Mouse (Mus musculus) yolk sac, embryonic 10.5 days (tissue): ENCODE measurements around the gene Pwwp2b.
A peak's percentile ranks its signal among the peaks of the same experiment; 100 is the strongest.

Experiments
- DNase-seq: peaks from one replicate; pipeline ENCODE4 v3.0.0-alpha.2; 2017; ENCODE audit warnings: low spot score

Gene Pwwp2b

DNA sequence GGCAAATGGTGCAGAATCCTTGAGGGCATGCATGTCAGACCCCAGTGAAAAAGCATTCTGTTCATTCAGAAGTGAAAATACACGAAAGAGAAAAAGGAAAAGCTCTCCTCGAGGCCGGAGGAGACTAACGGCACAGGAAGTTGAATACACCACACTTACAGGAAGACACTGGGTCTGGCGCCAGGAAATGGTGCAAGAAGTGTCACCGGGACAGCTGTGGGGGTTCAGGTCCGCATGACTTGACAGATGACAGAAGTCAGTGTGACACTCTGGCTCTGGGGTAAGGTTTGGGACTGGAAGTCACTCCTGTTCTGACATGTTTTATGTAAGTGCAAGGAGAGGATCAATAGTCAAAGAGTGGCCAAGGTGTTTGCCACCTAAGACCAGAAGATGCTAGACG is 23.6 kb upstream of the Pwwp2b start:
- DNase-seq: no peak

DNA sequence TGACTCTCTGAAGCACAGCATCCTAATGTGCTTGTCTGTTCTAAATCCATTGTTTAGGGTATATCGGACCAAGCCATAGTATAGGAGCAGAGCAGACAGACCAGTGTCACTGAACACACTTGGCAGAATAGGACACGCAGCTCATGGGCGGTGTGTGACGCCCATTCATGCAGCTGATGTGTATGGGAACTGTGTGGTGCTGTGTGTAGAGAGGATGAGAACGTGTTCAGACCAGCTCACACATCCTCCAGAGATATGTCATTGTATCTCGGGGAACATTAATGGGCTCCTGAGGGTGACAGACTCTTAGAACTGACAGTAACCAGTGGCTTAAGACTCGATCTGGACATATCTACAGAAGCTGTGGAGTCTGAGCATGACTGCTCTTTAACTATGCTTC is 21.9 kb upstream of the Pwwp2b start:
- no peak for DNase-seq

DNA sequence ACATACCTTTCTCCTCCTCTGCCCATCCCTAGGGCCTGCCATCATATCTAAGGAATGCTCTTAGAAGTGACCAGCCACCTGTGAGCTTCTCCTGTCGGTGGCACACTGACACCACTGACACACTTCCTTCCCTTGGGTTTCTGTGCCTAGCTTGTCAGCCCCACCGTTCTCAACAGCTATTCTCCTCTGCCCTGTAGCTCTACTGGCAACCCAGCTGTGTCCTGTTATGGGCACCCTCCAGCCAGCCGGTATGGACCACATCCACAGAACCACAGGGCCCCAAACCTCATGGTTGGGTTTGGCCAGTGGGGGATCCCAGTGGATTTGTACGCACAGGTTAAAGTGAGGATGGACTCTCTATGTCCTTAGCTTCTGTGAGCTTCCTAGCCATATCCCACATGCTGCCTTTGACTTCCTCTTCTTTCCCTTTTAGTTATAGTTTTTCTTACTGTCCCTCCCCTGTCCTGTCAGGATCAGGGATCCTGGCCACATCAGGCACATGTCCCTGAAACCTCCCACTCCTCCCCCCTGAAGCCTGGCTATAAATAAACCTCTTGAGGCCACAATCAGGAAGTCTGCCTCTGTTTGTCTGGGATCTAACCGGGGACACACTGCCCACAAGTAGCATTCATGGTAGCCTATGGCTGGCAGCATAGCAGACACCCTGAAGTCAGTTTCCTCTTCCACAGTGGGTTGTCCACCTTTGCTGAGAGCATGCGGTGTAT is 19.7 kb upstream of the Pwwp2b start:
- DNase-seq: no peak

DNA sequence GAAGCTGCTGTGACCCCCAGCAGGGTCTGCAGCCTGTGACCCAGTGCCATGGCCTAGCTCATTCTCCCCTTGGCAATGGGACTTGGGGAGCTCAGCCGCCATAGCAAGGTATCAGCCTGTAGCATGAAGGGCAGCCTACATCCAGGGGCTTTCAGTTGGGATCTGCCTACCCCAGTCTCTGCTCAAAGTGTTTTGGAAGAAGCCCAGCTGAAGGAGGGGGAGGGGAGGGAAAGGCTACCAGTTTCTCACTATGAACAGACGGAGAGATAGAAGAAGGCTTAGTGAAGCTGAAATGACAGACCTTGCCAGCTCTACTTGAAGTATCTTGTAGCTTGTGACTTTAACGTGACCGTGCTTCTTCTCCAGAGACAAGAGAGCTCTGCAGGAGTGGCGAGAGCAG is 18.4 kb upstream of the Pwwp2b start:
- no peak for DNase-seq

DNA sequence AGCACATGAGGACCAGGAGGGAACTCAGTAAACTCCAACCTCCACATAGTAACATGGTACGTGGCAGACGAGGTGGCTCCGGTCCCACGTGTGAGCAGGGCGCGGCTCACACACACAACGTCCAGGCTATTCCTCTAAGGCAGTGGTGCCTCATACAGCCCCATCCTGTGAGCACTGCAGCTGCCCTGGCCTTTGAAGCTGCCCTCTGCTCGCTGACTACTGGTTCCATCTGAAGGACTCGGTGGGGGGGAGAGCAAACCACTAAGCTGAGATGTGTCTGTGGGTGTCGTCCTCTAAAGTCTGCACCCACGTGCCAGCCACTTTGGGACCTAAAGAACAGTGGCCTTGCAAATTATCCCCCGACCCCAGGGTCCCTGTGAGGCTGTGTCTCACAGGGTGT is 18.0 kb upstream of the Pwwp2b start:
- no peak for DNase-seq

DNA sequence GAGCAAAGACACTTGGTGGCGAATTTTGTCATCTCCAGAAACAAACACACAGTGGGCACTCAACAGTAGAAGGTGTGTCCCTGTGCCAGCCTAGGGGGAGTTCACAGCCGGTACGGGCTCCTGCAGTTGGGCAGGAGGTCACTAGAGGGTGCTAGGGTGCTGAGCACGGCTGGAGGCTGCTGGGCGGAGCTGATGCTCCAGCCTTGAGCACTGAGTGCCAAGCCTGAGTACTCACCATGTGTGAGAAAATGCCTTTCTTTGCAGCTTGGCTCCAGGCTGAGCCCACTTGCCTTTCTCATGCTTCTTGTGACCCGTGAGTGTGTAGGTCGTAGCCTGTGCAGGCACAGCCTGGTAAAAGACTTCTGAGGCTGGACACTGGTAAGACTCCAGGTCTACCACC is 14.6 kb upstream of the Pwwp2b start:
- peak; percentile 85 for DNase-seq

DNA sequence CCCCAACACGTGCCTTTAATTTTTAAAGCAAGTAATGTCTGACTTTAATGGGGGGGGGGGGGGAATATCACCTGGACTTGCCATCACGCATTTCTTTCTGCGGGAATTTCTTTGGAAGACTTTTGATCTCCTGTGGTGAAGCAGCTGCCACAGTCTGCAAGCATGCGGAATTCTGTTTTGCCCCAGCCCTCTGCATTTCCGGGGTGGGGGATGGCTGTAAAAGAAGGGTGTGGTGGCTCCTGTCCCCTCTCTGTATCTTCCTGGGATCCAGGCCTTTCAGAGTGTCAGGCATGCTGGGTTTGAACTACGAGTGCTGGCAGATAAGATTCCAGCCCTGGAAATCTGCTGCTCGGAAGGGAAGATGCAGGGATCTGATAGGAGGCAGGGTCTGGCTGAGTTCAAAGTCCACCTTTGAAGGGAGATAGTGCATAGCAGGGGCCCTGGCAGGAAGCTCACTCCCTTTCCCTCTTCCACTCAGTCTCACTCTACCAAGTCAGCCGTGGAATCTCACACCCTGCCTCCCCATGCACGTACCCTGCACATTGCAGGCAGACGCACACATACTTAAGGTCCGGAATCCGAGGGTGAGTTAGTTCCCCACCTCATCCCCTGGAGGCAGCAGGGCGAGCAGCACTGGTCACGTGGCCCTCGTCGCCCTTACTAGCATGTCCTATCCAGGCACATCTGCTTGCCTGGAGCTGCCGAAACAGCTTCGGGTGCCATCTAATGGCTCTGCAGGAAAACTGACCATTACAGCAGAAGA is 13.7 kb upstream of the Pwwp2b start:
- DNase-seq: peak; percentile 91

DNA sequence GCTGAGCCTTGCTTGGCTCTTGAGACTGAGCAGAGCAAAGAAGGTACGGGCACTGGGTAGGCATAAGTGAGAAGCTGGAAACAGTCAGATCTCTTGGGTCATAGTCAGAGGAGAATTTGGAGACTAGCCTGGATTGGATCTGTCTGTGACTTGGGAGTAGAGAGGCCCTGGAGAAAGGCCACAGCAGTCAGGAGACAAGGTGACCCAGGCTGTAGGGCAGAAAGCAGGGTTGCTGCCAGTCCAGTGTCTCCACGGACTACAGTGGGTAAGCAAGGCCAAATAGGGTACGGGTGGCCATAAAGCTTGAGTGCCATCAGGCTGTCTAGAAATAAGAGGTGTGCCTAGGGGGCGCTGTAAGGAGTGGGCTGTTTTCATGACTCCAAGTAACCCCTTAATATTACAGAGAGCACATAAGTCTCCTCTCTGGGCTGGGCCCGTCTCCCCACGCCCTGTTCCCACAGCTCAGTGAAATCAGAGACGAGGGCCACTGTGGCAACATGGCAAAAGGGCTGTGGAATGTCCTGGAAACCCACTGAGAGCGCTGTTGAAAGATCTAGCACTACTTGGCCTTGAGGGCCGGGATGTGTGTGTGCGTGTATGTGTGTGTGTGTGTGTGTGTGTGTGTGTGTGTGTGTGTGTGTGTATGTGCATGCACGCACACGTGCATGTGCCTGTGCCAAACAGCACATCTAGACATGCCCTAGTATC is 12.5 kb upstream of the Pwwp2b start:
- DNase-seq: no peak

DNA sequence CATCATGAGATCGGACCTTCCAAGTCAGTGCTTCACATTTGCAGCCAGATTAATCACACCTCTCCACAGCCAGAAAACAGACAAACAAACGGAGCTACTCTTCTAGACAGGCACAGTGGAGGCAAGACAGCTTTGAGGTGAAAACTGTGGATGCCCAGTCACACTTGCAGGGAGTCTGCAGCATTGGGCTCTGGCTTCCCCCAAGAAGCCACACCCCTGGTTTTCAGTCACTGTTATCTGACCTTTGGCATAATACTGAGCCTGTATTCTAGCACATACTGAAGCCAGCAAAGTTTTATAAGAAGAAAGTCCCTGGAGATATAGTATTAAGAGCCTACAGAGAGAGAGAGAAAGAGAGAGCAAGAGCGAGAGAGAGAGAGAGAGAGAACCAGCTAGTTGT is 8.8 kb upstream of the Pwwp2b start:
- no peak for DNase-seq

DNA sequence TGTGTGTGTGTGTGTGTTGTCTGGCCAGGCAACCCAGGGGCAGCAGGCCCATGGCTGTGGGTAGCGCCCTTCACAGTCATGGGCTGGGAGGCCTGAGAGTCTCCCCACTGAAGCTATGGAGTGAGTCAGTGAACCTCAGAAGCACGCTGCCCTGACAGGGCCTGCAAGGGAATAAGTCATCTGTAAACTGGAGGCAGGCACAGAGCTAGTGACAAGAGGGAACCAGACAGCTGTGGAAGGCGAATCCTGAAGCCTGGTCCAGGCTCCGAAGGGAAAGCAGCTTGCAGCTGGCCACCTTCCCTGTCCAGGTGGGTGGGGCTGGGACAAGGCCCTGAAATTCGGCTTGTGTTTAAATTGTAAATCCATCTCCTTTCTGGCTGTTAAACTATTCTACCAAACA is 2.2 kb upstream of the Pwwp2b start:
- DNase-seq: no peak

DNA sequence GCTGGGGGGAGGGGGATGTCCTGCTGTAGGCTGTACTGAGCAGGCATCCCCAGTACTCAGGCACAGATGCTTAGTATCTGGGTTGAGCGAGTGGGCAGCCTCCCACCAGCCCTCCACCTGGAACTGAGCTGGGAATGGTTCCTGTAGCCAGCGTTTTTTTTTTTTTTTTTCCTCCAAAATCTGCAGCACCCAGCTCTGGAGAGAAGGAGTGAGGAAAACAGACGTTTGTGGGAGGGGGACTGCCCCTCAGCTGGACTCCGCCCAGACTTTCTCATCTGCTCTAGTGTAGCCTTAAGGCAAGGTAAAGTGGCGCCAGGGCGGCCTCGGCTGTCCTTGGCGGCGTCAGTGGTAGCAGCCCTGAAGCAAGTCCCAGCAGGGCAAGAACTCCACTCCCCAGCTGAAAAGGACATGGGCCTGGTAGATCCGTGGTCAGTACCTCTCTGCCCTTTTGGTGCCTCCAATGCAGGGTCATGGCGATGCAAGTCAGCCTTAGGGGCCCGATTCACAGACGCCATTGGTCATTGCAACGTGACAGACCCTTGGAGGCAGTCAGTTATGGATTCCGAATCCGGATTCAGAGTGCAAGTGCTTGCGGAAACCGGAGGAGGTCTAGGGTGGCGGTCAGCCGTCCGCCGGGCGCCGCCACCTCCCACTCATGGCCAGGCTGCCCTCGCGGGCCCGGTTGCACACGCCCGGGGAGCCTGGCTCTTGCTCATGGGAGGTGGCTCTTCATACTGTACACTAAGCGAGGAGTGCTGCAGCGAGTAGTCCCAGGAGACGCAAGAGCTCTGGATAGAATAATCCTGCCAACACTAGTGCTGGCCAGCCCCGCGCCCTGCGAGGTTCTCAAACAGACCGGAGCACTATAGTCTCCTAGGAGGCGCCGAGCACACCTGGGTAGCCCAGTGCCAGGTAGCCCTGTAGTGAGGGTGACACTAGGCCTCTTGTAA is 1.1 kb upstream of the Pwwp2b start:
- peak; percentile 67 for DNase-seq

DNA sequence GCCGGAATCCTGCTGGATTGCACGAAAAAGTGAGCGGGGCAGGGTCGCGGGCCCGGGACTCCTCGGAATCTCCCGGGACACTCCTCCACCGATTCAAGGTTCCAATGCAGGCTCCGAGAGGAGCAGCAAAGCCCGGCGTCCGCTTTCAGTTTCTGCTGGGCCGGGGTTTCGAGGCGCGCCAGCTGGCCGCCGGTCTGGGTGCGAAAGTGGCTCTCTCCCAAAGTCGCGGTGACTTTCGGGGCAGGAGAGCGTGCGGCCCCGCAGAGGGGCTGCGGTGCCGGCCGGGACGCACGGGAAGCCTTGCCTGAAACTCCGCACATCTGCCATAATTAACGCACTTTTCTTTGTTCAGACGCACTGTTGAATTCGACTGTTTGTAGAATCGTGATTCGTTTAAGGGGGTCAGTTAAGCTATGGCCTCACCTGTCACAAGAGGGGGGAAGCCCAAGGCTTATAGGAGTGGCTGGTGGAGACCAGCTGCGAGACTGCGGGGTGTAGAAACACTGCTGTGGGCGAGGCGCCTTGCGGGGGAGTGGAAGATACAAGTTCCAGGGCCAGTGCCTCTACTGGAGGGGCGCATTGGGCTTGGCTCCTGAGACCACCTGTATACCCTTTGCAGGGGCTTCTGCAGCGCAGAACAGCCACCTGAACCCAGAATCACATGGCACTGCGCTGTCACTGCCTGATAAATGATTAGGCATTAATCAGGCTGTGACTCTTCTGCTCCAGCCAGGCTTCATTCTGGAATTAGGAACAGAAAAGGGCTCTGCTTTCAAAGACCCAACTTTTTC is 528 bp downstream of the Pwwp2b start:
- no peak for DNase-seq

DNA sequence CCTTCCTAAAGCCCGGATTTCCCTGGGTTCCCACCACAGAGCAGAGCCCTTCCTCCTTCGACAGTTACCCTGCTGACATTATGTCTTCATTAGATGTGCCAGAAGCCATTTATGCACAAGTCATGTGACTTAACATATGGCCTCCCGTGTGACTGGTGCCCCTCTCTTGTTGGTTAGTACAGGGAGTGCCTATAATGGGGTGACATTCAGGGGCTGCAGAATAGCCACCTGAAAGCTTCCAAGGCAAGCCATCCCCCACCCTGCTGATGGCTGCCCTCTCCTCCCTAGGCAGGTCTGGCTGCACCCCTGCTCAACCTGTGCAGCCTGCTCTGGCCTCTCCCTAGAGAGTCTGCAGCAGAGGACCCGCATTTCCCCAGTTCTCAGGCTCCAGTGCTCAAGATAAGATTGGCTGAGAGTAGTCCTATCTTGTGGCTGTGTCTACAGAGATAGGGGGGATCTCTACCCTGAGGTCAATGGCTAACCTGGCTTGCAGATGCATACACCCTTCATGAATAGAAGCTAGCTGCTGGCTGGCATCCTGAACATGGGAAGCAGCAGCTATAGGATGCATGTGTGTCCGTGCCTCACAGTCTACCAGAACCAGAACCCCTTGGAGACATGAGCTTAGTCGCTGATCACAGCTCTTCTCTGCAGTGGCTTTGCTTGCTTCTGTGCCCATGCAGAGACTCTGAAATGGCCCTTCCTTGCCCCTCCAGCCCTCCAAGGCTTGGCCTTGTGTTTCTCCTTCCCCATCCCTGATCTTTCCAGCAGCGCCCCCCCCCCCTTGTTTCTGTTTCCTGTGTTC is 1.3 kb downstream of the Pwwp2b start:
- peak; percentile 47 for DNase-seq

DNA sequence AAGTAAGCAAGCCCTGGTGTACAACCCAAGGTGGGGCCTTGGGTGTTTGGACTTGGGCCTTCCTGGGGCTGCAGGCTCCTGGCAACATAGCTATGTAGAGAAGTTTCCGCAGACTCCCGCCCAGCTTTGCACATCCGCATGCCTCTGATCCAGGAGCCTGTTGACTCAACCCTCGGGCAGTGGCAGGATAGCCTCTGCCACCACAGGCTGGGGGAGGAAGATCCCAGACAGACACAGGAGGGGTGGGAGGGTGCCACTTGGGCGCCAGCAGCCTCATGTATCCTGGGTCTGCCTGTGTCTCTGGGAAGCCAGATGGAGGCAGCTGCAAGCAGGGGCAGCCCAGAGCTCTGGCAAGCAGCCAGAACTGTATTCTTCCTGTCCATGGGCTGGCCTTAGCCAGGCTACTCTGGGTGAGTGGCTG is 3.6 kb downstream of the Pwwp2b start:
- DNase-seq: peak; percentile 75

DNA sequence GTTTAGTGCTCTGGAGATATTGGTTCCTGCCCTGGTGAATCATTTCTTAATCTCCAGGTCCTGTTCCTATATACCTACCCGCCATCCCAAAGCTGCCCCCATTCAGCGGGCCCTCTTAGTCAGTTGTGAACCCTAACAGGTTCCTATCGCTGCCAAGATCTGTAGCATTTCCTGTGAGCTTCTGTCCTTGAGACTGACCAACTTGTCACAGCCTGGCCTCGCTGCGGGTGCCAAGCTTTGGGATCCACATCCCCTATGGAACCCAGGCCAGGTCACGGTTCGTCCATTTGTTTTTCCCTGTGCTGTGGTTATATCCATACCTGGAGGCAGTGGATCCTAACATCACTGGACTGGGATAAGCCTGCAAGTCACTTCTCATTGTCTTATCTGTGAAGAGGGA is 4.3 kb downstream of the Pwwp2b start:
- no peak for DNase-seq

DNA sequence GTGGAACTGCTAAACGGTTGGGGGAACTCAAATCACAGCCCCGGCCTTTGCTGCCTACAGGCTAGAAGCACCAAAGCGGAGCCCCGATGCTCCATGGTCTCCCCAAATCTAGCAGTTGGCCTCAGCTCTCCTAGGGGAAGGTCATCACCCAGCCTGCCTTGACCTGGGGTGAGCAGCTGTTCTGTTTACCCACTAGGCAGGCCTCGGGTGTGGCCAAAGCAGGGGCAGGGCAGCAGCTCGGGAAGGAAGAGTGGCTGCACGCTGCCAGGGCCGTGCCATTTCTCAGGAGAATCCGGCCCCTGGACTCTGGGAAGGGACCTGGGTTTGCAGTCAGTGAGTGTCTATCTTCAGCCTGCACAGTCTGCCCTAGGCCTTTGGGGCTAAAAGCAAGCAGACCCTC is 4.7 kb downstream of the Pwwp2b start:
- DNase-seq: no peak

DNA sequence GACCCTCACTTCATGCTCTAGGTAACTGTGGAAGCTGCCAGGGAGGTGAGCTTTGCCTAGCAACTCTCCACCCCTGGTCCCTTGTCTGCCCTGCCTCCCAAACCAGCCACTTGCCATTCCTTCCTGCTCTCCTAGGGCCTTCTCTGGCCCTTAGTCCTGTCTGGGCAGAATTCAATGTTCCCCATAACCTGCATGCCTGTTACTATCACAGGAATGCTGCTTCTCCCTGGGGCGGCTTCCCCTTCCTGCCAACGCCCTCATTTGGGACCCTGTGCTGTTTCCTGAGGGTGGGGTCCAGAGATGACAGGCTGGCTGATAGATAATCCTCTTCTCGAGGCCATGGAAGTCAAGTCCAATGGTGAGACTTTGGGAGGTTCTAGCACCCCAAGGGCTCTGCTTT is 5.2 kb downstream of the Pwwp2b start:
- DNase-seq: no peak

DNA sequence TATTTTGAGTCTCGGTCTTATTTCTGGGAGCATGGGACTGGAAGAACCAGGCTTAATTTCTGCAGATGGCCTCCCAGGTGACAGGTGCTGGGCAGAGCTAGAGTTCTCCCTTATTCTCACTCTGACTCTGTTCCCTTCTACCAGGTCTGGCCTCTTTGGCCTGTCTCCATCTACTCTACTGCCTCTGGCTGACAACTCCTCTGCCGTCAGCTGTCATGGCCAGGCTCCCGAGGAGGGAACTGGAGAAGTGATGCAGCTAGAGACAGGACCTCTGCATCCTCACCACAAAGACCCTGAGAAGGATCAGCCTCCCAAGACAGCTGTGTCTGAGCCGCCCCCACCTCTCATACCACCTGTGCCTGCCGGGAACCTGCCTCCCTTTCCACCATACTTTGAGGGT is 6.3 kb downstream of the Pwwp2b start:
- no peak for DNase-seq

DNA sequence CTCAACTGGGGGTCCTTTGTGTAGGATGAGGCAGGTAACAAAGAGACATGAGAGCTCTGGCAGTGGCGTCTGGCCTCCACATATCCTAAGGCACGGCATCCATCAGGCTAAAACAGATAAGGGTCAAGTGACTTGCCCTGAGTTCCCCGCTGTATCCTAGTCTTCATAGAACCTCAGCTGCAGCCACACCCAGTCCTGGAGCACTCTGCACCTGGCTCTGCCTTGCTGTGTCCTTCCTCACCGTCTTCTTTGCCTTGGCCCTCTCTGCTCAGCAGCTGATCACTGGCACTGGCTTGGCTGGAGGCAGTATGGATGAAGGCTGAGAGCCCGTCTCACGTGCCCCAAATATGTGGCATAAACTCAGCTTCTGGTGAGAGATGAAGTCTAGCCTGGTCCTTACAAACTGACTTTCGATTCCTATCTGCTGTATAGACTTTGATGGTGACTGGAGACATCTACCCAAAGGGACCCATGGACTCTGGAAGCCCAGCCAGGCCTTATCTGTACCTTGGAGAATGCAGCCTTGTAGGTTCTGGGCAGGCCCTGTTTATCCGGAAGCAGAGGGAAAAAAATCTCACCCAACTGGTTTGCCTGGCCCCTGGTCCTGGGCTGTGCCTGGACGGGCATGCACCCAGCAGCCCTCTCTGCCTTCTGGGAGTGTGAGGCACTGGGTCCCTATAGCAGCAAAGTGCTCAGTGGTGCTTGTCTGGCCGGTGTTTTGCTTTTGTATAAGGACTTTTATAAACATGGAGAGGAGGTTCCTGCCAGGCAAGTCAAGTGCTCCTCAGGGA is 9.7 kb downstream of the Pwwp2b start:
- no peak for DNase-seq

DNA sequence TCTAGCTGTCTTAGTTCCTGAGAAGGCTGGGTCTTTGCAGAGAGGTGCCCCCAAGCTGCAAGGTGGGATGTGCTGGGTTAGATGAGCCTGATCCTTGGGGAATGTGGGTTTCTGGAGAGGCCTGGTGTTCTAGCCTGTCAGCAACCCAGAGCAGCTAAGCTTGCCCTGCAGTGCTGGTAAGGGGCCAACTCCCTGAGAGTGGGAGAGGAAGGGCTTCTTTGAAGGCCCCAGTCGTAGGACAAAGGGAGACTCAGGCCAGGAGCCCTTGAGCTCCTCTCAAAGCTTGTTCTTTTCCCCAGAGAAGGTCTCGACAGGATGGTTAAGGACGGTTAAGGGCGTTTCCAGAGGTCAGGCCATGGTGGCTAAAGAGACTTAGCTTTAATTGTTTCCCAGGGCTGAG is 16.1 kb downstream of the Pwwp2b start:
- no peak for DNase-seq
